Mouse (Mus musculus): ENCODE results near the gene Trp73.
A peak's percentile ranks its signal among the peaks of the same experiment; 100 is the strongest.

Trp73 gene

DNA sequence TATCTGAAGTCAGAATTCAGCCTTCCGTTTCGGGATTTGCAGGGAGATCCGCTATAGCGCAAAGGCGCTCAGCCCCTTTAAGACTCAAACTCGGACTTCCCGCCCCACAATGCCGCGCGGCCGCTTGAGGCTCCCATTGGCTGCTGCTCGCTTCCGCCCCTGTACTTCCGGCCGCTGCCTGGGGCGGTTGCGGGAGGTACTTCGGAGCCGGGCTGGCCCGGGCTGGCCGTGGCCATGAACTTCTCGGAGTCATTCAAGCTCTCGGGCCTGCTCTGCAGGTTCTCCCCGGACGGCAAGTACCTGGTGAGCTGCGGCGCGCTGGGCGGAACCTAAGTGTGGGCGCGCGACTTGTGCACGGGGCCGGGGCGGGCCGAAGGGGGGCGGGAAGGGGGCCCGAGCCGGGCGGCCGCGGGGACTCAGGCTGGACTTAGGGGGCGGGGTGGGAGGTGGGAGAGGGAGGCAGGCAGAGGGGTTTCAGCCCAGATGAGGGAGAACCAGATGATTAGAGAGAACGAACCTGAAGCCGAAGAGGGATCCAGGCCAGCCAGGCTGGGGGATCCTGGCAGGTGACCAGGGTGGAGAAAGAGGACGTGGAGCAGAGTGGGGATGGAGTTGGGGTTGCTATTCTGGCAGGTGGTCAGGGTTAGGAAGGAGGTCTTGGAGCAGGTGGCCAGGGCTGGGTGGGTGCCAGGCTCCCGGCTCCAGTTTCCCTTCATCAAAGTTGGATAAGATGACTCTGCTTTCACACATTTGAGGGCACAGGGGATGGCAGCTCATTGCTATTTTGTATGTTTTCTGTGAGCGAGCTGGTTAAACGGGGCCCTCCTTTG is 2.4 kb upstream of the Trp73 start, which contains the start of gene Wrap73:
Gene Wrap73 (plus strand): TSS at position 162 of the 830 bp plus-strand sequence.
- DNase-seq (ENCODE audit: low spot score in 2 of 2), result peak; percentile 85 to 93

GRCm38 (mm10) chr4:154141009-154141867 is 1.2 kb upstream of the Trp73 start:
- no peak for DNase-seq (ENCODE audit: low spot score in 2 of 2)

GRCm38 (mm10) chr4:154140213-154141008 is 403 bp upstream of the Trp73 start:
- DNase-seq (ENCODE audit: low spot score in 2 of 2), result no peak

DNA sequence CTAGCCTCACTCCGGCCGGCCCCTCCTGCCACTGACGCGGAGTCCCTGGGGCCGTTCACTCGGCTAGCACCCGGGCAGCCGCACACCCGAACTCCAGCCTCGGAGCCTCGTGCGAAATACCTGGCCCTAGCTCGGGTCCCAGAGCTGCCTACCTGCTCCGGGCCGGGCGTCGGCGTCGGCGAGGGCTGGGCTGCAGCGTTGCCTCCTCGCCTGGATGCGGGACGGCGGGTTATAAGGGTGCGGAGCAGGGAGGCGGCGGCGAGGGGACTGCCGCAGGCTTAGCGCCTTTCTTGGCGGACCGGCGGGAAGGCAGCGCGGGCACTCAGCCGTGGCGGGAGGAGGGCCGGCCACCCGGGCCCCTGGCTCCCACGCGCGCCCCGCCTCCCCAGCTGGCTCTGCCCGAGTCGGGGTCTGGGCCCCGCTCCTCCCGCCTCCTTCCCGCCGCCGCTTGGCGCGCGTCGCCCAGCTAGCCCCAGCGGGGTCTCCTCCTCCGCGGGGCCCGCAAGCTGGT is 282 bp downstream of the Trp73 start:
- DNase-seq (ENCODE audit: low spot score in 2 of 2), result no peak

DNA sequence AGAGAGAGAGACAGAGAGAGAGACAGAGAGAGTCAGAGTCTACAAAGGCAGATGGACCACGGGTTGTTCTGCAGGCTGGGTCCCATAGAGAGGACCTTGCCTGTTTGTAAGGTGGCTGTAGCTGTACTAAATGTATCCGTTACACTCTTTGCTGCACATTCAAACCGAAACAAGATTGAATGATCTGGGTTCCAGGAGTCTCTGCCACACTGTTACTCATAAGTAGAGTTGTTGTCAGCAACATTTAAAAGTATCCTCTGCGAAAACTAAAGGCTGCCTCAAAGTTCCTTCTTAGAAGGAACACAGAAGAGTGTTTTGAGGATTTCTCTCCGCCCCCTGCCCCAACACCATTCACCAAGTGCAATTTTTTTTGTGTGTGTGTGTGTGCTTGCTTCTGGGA is 2.9 kb downstream of the Trp73 start:
- no peak for DNase-seq (ENCODE audit: low spot score in 2 of 2)

GRCm38 (mm10) chr4:154134803-154135202 is 5.2 kb downstream of the Trp73 start:
- no peak for DNase-seq (ENCODE audit: low spot score in 2 of 2)

- DNase-seq (ENCODE audit: low spot score in 2 of 2), result no peak
Measured at GRCm38 (mm10) chr4:154131894-154132293, 8.1 kb downstream of the Trp73 start.

DNA sequence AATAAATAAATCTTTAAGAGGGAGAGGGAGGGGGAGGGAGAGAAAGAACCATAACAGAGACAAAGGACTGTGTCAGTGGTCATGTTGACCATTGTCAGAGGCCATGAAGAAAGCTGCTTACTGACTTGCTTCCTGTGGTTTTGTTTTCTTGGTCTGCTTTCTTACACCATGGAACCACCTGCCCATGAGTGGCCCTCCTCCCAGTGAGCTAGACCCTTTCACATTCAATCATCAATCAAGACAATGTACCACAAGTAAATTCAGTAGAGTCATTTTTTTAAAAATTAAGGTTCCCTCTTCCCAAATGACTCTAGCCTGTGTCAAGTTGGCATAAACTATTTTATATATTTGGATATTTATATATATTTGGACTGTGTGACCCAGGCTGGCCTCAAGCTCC is 10.1 kb downstream of the Trp73 start:
- no peak for DNase-seq (ENCODE audit: low spot score in 2 of 2)

DNA sequence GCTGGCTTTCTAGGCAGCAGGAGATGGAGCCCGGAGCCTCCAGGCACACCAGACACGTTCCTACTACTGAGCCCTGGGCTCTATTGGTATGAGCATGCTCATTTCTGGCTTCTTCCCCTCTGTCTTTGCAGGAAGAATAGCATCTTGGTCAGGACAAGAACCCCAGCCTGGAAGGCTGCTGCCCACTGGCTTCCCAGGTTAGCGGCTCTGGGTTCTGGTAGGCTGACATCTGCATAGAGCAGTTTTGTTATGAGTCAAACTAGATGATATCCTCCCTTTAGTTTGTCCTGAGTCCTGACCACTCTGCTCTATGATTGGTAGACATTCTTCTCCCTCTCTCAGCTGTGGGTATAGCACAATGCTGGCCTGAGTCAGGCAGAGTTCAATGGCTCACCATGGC is 12.7 kb downstream of the Trp73 start:
- DNase-seq (ENCODE audit: low spot score in 2 of 2), result no peak

DNA sequence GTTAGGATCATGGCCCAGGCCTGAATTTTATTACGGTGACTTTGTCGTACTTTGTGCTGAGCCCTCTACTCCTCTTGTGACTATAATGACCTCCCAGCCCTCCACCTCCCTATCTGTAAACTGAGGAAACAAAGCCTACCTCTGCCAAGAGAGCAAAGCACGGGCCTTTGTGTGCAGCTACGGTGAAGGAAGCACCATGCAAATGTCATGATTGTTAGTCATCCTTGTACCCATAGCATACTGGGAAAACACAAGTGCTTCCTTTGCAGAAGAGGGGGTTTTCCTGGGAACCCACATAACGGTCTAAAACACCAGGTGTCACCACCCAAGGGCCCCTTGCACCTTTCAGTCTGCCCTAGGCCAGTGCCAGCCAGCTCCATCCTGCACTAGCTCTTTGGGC is 14.8 kb downstream of the Trp73 start:
- DNase-seq (ENCODE audit: low spot score in 2 of 2), result no peak

DNA sequence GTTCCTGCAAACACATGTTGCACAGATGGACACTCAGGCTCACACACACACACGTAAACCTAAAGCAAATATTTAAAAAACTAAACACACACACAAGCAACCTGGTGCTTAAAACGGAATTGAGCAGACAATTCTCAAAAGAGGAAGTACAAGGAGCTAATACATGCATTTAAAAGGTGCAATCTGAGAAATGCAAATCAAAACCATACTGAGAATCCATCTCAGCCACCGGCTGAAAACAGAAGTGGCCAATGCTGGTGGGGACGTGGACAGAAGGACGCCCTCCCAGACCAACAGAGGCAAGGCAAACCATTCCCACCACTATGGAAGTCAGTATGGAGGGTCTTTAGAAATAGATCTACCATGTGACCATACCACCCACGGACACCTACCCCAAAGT is 16.5 kb downstream of the Trp73 start:
- no peak for DNase-seq (ENCODE audit: low spot score in 2 of 2)

- DNase-seq (ENCODE audit: low spot score in 2 of 2), result no peak
Measured at GRCm38 (mm10) chr4:154122374-154122773, 17.6 kb downstream of the Trp73 start.

DNA sequence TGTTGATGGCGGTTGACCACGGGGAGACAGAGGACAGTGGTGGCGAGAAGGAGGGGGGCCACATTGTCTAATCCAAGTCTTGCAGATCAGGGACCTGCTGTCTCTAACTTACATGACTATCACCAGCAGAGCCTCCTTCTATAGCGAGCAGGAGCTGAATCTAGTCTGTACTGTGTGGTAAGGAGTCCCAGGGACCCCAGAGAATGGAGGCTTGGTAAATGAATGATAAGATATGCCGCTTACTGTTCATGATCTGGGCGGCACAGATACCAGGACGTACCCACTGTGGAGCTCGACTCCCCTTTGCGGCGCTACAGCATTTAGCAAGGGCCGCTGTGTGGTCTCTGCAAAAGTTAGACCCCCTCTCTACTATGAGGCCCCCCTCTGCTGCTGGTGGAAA is 18.2 kb downstream of the Trp73 start:
- DNase-seq (ENCODE audit: low spot score in 2 of 2), result no peak

GRCm38 (mm10) chr4:154119208-154119607 is 20.8 kb downstream of the Trp73 start:
- no peak for DNase-seq (ENCODE audit: low spot score in 2 of 2)

- peak in 1 of 2 experiments; percentile 59 for DNase-seq (ENCODE audit: low spot score in 2 of 2)
Measured at GRCm38 (mm10) chr4:154118782-154119181, 21.2 kb downstream of the Trp73 start.

GRCm38 (mm10) chr4:154116421-154116820 is 23.6 kb downstream of the Trp73 start:
- DNase-seq (ENCODE audit: low spot score in 2 of 2), result no peak

GRCm38 (mm10) chr4:154109850-154110243 is 30.2 kb downstream of the Trp73 start:
- DNase-seq (ENCODE audit: low spot score in 2 of 2), result no peak

- no peak for DNase-seq (ENCODE audit: low spot score in 2 of 2)
Measured at GRCm38 (mm10) chr4:154109216-154109849, 30.7 kb downstream of the Trp73 start.

- DNase-seq (ENCODE audit: low spot score in 2 of 2), result no peak
Measured at GRCm38 (mm10) chr4:154106497-154107061, 33.4 kb downstream of the Trp73 start.

DNA sequence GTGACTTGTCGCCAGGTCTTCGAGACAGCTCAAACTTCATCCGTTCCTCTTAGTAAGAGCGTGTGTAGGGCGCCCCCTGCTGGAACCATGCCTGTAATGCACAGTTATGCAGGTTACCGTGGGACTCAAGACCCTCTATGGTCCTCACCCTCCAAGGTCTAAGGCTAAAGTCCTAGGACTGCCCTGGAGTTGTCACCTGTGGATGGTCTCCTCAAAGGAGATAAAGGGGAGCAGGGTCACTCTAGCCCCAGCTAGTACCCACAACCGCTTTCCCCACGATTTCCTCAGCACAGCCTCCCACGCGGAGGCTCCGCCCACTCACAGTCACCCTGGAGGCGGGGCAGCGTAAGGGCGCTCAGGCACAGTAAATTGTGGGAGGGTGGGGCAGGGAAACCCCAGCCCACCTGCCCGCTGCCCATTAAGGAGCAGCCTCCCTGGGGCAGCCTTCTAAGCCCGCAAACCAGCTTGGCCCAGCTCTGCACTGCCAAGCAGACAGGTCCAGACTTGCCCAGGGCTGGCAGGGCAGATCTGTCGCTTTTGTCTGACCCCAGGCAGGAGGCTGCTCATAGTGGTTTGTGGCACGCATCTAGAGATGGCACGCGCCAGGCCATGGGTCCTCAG is 34.5 kb downstream of the Trp73 start:
- DNase-seq (ENCODE audit: low spot score in 2 of 2), result peak; percentile 57 to 85

Data from spleen, postnatal 4 days (tissue).